In the genomic region with DNA sequence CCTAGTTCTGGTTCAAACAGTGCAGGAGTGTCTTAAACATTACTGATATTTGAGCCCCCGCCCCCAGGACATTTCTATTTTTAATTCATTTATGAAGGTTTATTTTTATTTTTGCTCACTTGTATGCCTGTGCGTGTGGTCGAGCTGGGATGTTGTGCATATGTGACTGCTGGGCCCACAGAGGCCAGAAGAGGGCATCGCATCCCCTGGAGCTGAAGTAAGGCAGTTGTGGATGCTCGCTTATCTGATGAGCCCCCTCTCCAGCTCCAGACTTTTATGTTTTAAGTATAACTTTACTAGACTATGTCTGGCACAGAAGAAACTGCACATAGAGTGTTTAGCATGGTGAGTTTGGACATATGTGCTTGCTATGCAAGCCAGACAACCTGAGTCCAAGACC, we compare ENCODE assay signal across 15 mouse cellular contexts. TPM values are rescaled to one million over a fixed set of nuclear protein-coding genes. Genes with fewer than 3 reads are reported as not detected.
DNase-seq lines count a peak whose midpoint lies in the region; ATAC-seq and TF ChIP-seq lines count a peak whose summit lies in the region.
"Had no signal": no experiment of that assay in that cellular context is flagged by ENCODE, and none has a peak within 500 bp of the region (broad histone marks: within the 10 kb centered on the region; RNA-seq: fewer than 3 reads in every experiment).

No protein-coding gene starts in this region.

- peak; percentile 20 for DNase-seq in 3T3-L1 (ENCODE audit: low read depth, low spot score)
- DNase-seq in liver, embryonic 14.5 days (ENCODE audit: low read depth in 3 of 3, low spot score in 3 of 3) = no peak
- DNase-seq in gastrocnemius, postnatal 10 days = no peak
- no peak for DNase-seq in forebrain, embryonic 14.5 days (ENCODE audit: low spot score)
- DNase-seq: layer of hippocampus, postnatal 36 days; liver, embryonic 13.5 days had no signal

- no peak for ATAC-seq in intestine, postnatal 0 days
- no peak for ATAC-seq in intestine, embryonic 16.5 days
- ATAC-seq in liver, embryonic 14.5 days (ENCODE audit: insufficient read depth) = no peak
- no peak for ATAC-seq in forebrain, embryonic 14.5 days

- no peak overlapping the region for H3K9ac ChIP-seq in intestine, postnatal 0 days (ENCODE audit: low read depth, low read length)
- no peak overlapping the region for H3K9ac ChIP-seq in intestine, embryonic 16.5 days (ENCODE audit: low read depth, low read length)
- no peak overlapping the region for H3K9ac ChIP-seq in ES-Bruce4 (ENCODE audit: low read depth, poor library complexity, severe bottlenecking)
- H3K9ac ChIP-seq in liver, embryonic 14.5 days (replicated peaks) = no peak overlapping the region
- H3K9ac ChIP-seq in forebrain, embryonic 14.5 days (ENCODE audit: low read length) = no peak overlapping the region
- H3K9ac ChIP-seq: hindbrain, embryonic 14.5 days; kidney, embryonic 15.5 days; liver, embryonic 13.5 days had no signal

- no peak for TF ChIP-seq EP300 in ES-Bruce4 (IDR thresholded peaks at IDR 0.05; ENCODE audit: insufficient read depth, low read depth, low read length)
- TF ChIP-seq EP300 in liver, embryonic 14.5 days (IDR thresholded peaks at IDR 0.05; ENCODE audit: low read depth) = no peak

- no peak overlapping the region for H3K27ac ChIP-seq in intestine, postnatal 0 days (ENCODE audit: low read depth, low read length)
- H3K27ac ChIP-seq in intestine, embryonic 16.5 days (ENCODE audit: low read length) = no peak overlapping the region
- no peak overlapping the region for H3K27ac ChIP-seq in ES-Bruce4 (ENCODE audit: insufficient read depth, low read length)
- H3K27ac ChIP-seq in liver, embryonic 14.5 days = no peak overlapping the region
- no peak overlapping the region for H3K27ac ChIP-seq in forebrain, embryonic 14.5 days (ENCODE audit: low read depth, low read length)
- H3K27ac ChIP-seq: hindbrain, embryonic 14.5 days; kidney, embryonic 15.5 days; liver, embryonic 13.5 days had no signal

- H3K4me3 ChIP-seq in intestine, postnatal 0 days (ENCODE audit: low read depth, low read length) = no peak overlapping the region
- H3K4me3 ChIP-seq in intestine, embryonic 16.5 days (ENCODE audit: low read length) = no peak overlapping the region
- no peak overlapping the region for H3K4me3 ChIP-seq in ES-Bruce4 (ENCODE audit: low read depth, low read length)
- no peak overlapping the region for H3K4me3 ChIP-seq in liver, embryonic 14.5 days (ENCODE audit: insufficient read depth in 1 of 2, low read depth in 2 of 2, low read length in 2 of 2)
- no peak overlapping the region for H3K4me3 ChIP-seq in forebrain, embryonic 14.5 days (ENCODE audit: low read depth, low read length)
- H3K4me3 ChIP-seq: erythroblast, embryonic 14.5 days; kidney, embryonic 15.5 days; liver, embryonic 13.5 days; megakaryocyte, embryonic 14.5 days; myocyte had no signal

- H3K36me3 ChIP-seq in intestine, postnatal 0 days (ENCODE audit: control insufficient read depth, insufficient read depth) = peaks cover 11% of the 10 kb centered on the region; the same call in 1 of the 2 replicates
- no peaks in the 10 kb centered on the region; the same call in 1 of the 2 replicates for H3K36me3 ChIP-seq in intestine, embryonic 16.5 days (ENCODE audit: control insufficient read depth, insufficient read depth, low read length)
- H3K36me3 ChIP-seq in ES-Bruce4 (ENCODE audit: control insufficient read depth, insufficient read depth, low read length, poor library complexity, severe bottlenecking) = peaks cover 2% of the 10 kb centered on the region
- H3K36me3 ChIP-seq in liver, embryonic 14.5 days (replicated peaks; ENCODE audit: control insufficient read depth, insufficient read depth, low read depth) = no peaks in the 10 kb centered on the region; the same call in 1 of the 2 replicates
- H3K36me3 ChIP-seq in forebrain, embryonic 14.5 days (ENCODE audit: control insufficient read depth, insufficient read depth, low read length) = 0 out of 2 replicates have a peak, but pooled peaks cover 5% of the 10 kb centered on the region

- no peaks in the 10 kb centered on the region for H3K9me3 ChIP-seq in intestine, postnatal 0 days (ENCODE audit: control insufficient read depth)
- no peaks in the 10 kb centered on the region for H3K9me3 ChIP-seq in intestine, embryonic 16.5 days (ENCODE audit: control insufficient read depth, low read length)
- H3K9me3 ChIP-seq in ES-Bruce4 (replicated peaks; ENCODE audit: control insufficient read depth, insufficient read depth, low read length, poor library complexity, severe bottlenecking) = no peaks in the 10 kb centered on the region
- no peaks in the 10 kb centered on the region for H3K9me3 ChIP-seq in liver, embryonic 14.5 days (ENCODE audit: control insufficient read depth, low read length)
- H3K9me3 ChIP-seq in forebrain, embryonic 14.5 days (replicated peaks; ENCODE audit: control insufficient read depth, low read length) = no peaks in the 10 kb centered on the region
- H3K9me3 ChIP-seq: G1E; kidney, embryonic 15.5 days; liver, embryonic 13.5 days; megakaryocyte, embryonic 14.5 days had no signal

- H3K4me1 ChIP-seq in intestine, postnatal 0 days (replicated peaks; ENCODE audit: control insufficient read depth, insufficient read depth, low read length) = no peaks in the 10 kb centered on the region
- no peaks in the 10 kb centered on the region for H3K4me1 ChIP-seq in intestine, embryonic 16.5 days (ENCODE audit: control insufficient read depth, insufficient read depth, low read length)
- H3K4me1 ChIP-seq in ES-Bruce4 (ENCODE audit: control insufficient read depth, insufficient read depth, low read length) = peaks cover 4% of the 10 kb centered on the region
- no peaks in the 10 kb centered on the region for H3K4me1 ChIP-seq in liver, embryonic 14.5 days (replicated peaks; ENCODE audit: control insufficient read depth in 2 of 2, insufficient read depth in 2 of 2, low read length in 1 of 2)
- H3K4me1 ChIP-seq in forebrain, embryonic 14.5 days (ENCODE audit: control insufficient read depth, insufficient read depth, low read length) = no peaks in the 10 kb centered on the region
- H3K4me1 ChIP-seq: kidney, embryonic 15.5 days; liver, embryonic 13.5 days had no signal

- WGBS in intestine, postnatal 0 days = 91% methylated on average over 5 of the region's 5 CpGs
- WGBS in intestine, embryonic 16.5 days = 87% methylated on average over 5 of the region's 5 CpGs
- WGBS in liver, embryonic 14.5 days (ENCODE audit: insufficient replicate concordance) = 67% methylated on average over 5 of the region's 5 CpGs
- WGBS in forebrain, embryonic 14.5 days = 86% methylated on average over 5 of the region's 5 CpGs

- no peak overlapping the region for H3K4me2 ChIP-seq in intestine, postnatal 0 days (replicated peaks; ENCODE audit: low read depth)
- H3K4me2 ChIP-seq in intestine, embryonic 16.5 days (ENCODE audit: low read depth, low read length) = no peak overlapping the region
- no peak overlapping the region for H3K4me2 ChIP-seq in liver, embryonic 14.5 days (ENCODE audit: low read depth)
- H3K4me2 ChIP-seq in forebrain, embryonic 14.5 days (ENCODE audit: low read length) = no peak overlapping the region
- H3K4me2 ChIP-seq: hindbrain, embryonic 14.5 days; kidney, embryonic 15.5 days; liver, embryonic 13.5 days had no signal

- peak; percentile 40 for TF ChIP-seq CTCF in intestine, postnatal 0 days (IDR thresholded peaks at IDR 0.05; ENCODE audit: low read depth)
- TF ChIP-seq CTCF in ES-Bruce4 (IDR thresholded peaks at IDR 0.05; ENCODE audit: low read depth, low read length) = peak; percentile 81
- TF ChIP-seq CTCF in liver, embryonic 14.5 days (IDR thresholded peaks at IDR 0.05; ENCODE audit: low read depth) = peak; percentile 50

- H3K27me3 ChIP-seq in intestine, postnatal 0 days (replicated peaks; ENCODE audit: control insufficient read depth, insufficient read depth, low read length) = no peaks in the 10 kb centered on the region
- H3K27me3 ChIP-seq in intestine, embryonic 16.5 days (replicated peaks; ENCODE audit: control insufficient read depth, insufficient read depth, low read length) = no peaks in the 10 kb centered on the region
- H3K27me3 ChIP-seq in ES-Bruce4 (ENCODE audit: control insufficient read depth, insufficient read depth, low read length, poor library complexity, severe bottlenecking) = no peaks in the 10 kb centered on the region
- no peaks in the 10 kb centered on the region for H3K27me3 ChIP-seq in liver, embryonic 14.5 days (ENCODE audit: control insufficient read depth, insufficient read depth, low read length)
- no peaks in the 10 kb centered on the region for H3K27me3 ChIP-seq in forebrain, embryonic 14.5 days (replicated peaks; ENCODE audit: control insufficient read depth, insufficient read depth, low read length)
- H3K27me3 ChIP-seq: kidney, embryonic 15.5 days; liver, embryonic 13.5 days; megakaryocyte, embryonic 14.5 days had no signal

- no peak for TF ChIP-seq POLR2A in ES-Bruce4 (IDR thresholded peaks at IDR 0.05; ENCODE audit: insufficient read depth, low read length)

RNA-seq across cellular contexts. Expression of gene Ppp2r3c, which starts 11.1 kb away (rescaled TPM):
- 7.7 and 8.6 TPM in 2 replicates for polyA plus RNA-seq in intestine, postnatal 0 days (2015; fragmentation: Nextera tagmentation; extraction: Ambion mirVana)
- 9.6 and 10.2 TPM in 2 replicates for polyA plus RNA-seq in intestine, embryonic 16.5 days (2015; fragmentation: Nextera tagmentation; extraction: Ambion mirVana)
- polyA plus RNA-seq in ES-Bruce4 (2011; ENCODE audit: insufficient read depth, insufficient read length, low read depth, missing spikeins) = 28.3 and 33.7 TPM in 2 replicates
- polyA plus RNA-seq in liver, embryonic 14.5 days (2012; rRNA removed) = 2.8 and 4.7 TPM in 2 replicates
- 7.4 and 7.9 TPM in 2 replicates for polyA plus RNA-seq in liver, embryonic 14.5 days (2014; fragmentation: Nextera tagmentation; extraction: Ambion mirVana)
- total RNA-seq in gastrocnemius, postnatal 10 days (2021) = 10 to 100 TPM; 10.0 to 11.7 TPM
- polyA plus RNA-seq in forebrain, embryonic 14.5 days (2014; fragmentation: Nextera tagmentation; extraction: Ambion mirVana) = 24.0 and 26.5 TPM in 2 replicates

RNA-seq across cellular contexts. Expression of gene 1110008L16Rik, which starts 14.5 kb away (rescaled TPM):
- 10.1 and 11.9 TPM in 2 replicates for polyA plus RNA-seq in intestine, postnatal 0 days (2015; fragmentation: Nextera tagmentation; extraction: Ambion mirVana)
- 16.7 and 18.5 TPM in 2 replicates for polyA plus RNA-seq in intestine, embryonic 16.5 days (2015; fragmentation: Nextera tagmentation; extraction: Ambion mirVana)
- 32.6 and 34.1 TPM in 2 replicates for polyA plus RNA-seq in ES-Bruce4 (2011; ENCODE audit: insufficient read depth, insufficient read length, low read depth, missing spikeins)
- polyA plus RNA-seq in liver, embryonic 14.5 days (2012; rRNA removed) = 4.2 and 5.2 TPM in 2 replicates
- polyA plus RNA-seq in liver, embryonic 14.5 days (2014; fragmentation: Nextera tagmentation; extraction: Ambion mirVana) = 6.1 and 7.2 TPM in 2 replicates
- total RNA-seq in gastrocnemius, postnatal 10 days (2021) = 1 to 10 TPM; 6.9 to 7.9 TPM
- 12.1 and 13.9 TPM in 2 replicates for polyA plus RNA-seq in forebrain, embryonic 14.5 days (2014; fragmentation: Nextera tagmentation; extraction: Ambion mirVana)
